Mouse (Mus musculus) lung, postnatal 0 days (tissue): ENCODE data around the gene Gab1.

ENCODE experiments used
- CTCF ChIP-seq: IDR thresholded peaks from 2 replicates; pipeline ENCODE4 v1.5.1; 2016; ENCODE audit warnings: antibody characterized with exemption, mild to moderate bottlenecking
- EP300 ChIP-seq: IDR thresholded peaks from 2 replicates; pipeline ENCODE4 v1.6.1; 2016; ENCODE audit warnings: antibody characterized with exemption, mild to moderate bottlenecking, control low read depth

GRCm38 (mm10) chr8:80798778-80799177, 81.5 kb downstream of the Gab1 start:
- TF ChIP-seq EP300 (no peak), CTCF (peak; percentile 46)
